Mouse (Mus musculus): ENCODE data around the gene Crtc3. TPM values are rescaled to one million over a fixed set of nuclear protein-coding genes. Genes with fewer than 3 reads are reported as not detected.

The Crtc3 gene
- polyA plus RNA-seq, 1 experiment from 2014 or later, result 14.2 TPM

- Histone ChIP-seq H3K4me3 (ENCODE audit: low read depth, low read length) (no peak overlapping the region), H3K4me2 (no peak overlapping the region; the same call in 1 of the 2 replicates), H3K27ac (ENCODE audit: low read depth, low read length) (no peak overlapping the region), H3K9ac (ENCODE audit: low read depth, low read length) (0 out of 2 replicates have a peak overlapping the region, but pooled peaks have one; percentile 22), H3K9me3 (replicated peaks; ENCODE audit: control insufficient read depth, low read length) (no peaks in the 10 kb centered on the region), H3K36me3 (ENCODE audit: control insufficient read depth, insufficient read depth, low read length) (no peaks in the 10 kb centered on the region), H3K27me3 (ENCODE audit: control insufficient read depth, insufficient read depth, low read length) (no peaks in the 10 kb centered on the region), H3K4me1 (ENCODE audit: control insufficient read depth, insufficient read depth, low read length) (no peaks in the 10 kb centered on the region)
- ATAC-seq (replicated peaks; ENCODE audit: insufficient number of reproducible peaks, low FRiP score, low TSS enrichment), result no peak
- 73% methylated on average over 7 of the region's 7 CpGs for WGBS (ENCODE audit: insufficient replicate concordance)
These were observed 146.4 kb downstream of the Crtc3 start for GRCm38 (mm10) chr7:80542139-80542831.

DNA sequence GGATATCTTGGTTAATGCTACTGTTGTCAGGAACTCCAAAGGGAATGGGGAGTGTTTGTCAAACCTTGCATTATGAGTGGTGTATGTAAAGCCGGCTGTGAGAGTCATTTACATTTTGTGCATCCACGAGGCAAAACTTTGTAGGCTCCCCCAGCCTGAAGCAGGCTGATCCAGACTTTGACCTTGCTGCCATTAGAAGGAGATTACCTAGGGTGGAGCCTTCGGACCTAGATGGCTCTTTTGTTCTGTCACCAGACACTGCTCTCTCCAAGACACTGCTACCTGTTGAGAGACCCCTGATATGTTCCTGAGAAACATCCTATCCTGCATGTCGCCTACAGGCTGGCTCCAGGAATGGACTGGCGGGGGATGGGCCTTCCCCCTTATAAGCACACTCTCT lies 149.1 kb downstream of the Crtc3 start:
- ATAC-seq (replicated peaks; ENCODE audit: insufficient number of reproducible peaks, low FRiP score, low TSS enrichment), result no peak
- Histone ChIP-seq H3K9me3 (replicated peaks; ENCODE audit: control insufficient read depth, low read length) (no peaks in the 10 kb centered on the region), H3K9ac (ENCODE audit: low read depth, low read length) (no peak overlapping the region), H3K36me3 (ENCODE audit: control insufficient read depth, insufficient read depth, low read length) (no peaks in the 10 kb centered on the region), H3K4me2 (no peak overlapping the region), H3K4me3 (ENCODE audit: low read depth, low read length) (no peak overlapping the region), H3K4me1 (ENCODE audit: control insufficient read depth, insufficient read depth, low read length) (no peaks in the 10 kb centered on the region), H3K27ac (ENCODE audit: low read depth, low read length) (no peak overlapping the region), H3K27me3 (ENCODE audit: control insufficient read depth, insufficient read depth, low read length) (no peaks in the 10 kb centered on the region)
- 51% methylated on average over 5 of the region's 5 CpGs for WGBS (ENCODE audit: insufficient replicate concordance)

Other genes with a start within 250 kb of the Crtc3 start
- gene Blm, start 153.8 kb downstream of the Crtc3 start, polyA plus RNA-seq (2014; fragmentation: Nextera tagmentation; extraction: Ambion mirVana), result 27.7 and 28.2 TPM in 2 replicates
- gene Iqgap1, start 137.1 kb upstream of the Crtc3 start, polyA plus RNA-seq (2014; fragmentation: Nextera tagmentation; extraction: Ambion mirVana), result 33.5 and 35.9 TPM in 2 replicates
- gene Zscan2, start 172.0 kb upstream of the Crtc3 start, polyA plus RNA-seq (2014; fragmentation: Nextera tagmentation; extraction: Ambion mirVana), result 1.8 and 2.3 TPM in 2 replicates
- 21.6 and 24.2 TPM in 2 replicates for gene Wdr73, start 212.4 kb upstream of the Crtc3 start, polyA plus RNA-seq (2014; fragmentation: Nextera tagmentation; extraction: Ambion mirVana)
- 4.7 and 4.9 TPM in 2 replicates for gene Nmb, start 216.2 kb upstream of the Crtc3 start, polyA plus RNA-seq (2014; fragmentation: Nextera tagmentation; extraction: Ambion mirVana)